Mouse (Mus musculus): ENCODE measurements at regions not wholly inside any gene's neighbourhood (a gene's known extent, or its start where the extent isn't known, plus 50 kb on each side); places are given as distances from the start of the nearest gene placed in this dataset.

DNA sequence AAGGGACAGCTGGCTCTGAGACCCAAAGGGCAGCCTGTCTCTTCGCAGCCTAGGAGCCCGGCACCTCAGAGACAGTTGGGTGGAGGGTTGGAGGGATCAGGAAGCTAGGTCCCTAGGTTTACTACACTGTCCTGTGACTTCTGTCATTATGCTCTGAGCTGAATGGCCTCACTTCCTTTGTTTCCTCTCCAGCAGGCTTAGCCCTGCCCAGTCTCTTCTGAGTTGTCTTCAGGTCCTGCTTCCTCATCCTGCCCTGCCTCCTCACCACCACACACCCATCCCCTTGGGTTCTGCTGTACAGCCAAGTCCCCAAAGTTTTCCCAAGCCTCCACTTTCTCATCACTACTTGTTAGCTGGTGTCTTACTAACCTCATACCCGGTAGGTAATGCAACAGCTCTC lies 122.7 kb upstream of the Ccdc122 start:
- TF ChIP-seq POLR2A (IDR thresholded peaks at IDR 0.05; ENCODE audit: insufficient read depth, low read depth, low read length) (no peak), CTCF (IDR thresholded peaks at IDR 0.05; ENCODE audit: insufficient read depth, low read depth, low read length) (no peak)

Measured in olfactory bulb, adult 2 months (tissue).